8 mouse cellular contexts compared by ENCODE assay signal in the genomic region with DNA sequence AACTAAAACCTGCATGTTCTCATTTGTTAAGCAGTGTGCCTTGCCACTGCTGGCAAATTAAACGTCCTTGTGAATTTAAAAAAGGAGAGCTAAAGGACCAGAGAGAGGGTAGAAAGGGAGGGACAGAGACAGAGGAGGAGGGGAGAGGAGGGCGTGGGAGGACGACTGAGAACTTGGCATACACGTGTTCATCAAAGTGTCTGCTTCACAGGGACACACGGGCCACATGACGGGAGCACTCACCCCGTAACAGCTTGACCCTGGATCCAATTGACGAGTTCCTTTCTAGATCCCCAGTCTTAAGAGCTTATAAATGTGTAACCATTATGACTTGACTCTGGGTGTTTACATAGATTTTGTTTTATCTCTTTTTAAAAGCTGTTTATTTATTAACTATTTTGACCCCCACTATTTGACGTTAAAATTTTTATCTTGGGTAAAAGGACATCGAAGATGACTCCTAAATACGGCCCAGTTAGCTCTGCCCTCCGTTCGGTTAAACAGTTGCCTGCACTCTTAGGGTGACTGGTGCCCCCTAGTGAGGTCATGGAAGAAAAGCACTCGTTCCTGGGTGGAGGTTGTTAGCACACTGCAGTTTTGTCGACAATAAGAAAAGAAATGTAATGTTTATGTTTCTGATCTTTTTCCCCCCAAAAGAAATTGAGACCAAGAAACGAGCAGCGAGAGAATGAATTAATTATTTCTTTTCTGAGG.
DNase-seq lines count a peak whose midpoint lies in the region; ATAC-seq lines count a peak whose summit lies in the region.

No protein-coding gene starts in this region.

- intact Hi-C loops in gastrocnemius, postnatal 14 days (cut with DNase I; ENCODE audit: low total_unique reads) = loop anchor here (5.0 to 10.0 kb wide), 3 partner anchors 73 to 370 kb away; no protein-coding TSS in a partner anchor

- 36% methylated on average over 17 of the region's 17 CpGs for WGBS in embryonic facial prominence, embryonic 14.5 days
- WGBS in kidney, embryonic 15.5 days = 32% methylated on average over 17 of the region's 17 CpGs
- WGBS in midbrain, embryonic 11.5 days = 33% methylated on average over 17 of the region's 17 CpGs

- peaks cover 31% of the 10 kb centered on the region for H3K36me3 ChIP-seq in embryonic facial prominence, embryonic 14.5 days (ENCODE audit: control insufficient read depth, insufficient read depth, low read length)
- peaks cover 71% of the 10 kb centered on the region for H3K36me3 ChIP-seq in kidney, embryonic 15.5 days
- no peaks in the 10 kb centered on the region; the same call in 1 of the 2 replicates for H3K36me3 ChIP-seq in midbrain, embryonic 11.5 days (ENCODE audit: control insufficient read depth, insufficient read depth, low read length)

- peak; percentile 65; the same call in 1 of the 2 replicates for ATAC-seq in embryonic facial prominence, embryonic 14.5 days (ENCODE audit: low read depth)
- 0 out of 2 replicates have a peak, but pooled peaks have one; percentile 69 for ATAC-seq in kidney, embryonic 15.5 days (replicated peaks; ENCODE audit: low FRiP score)
- peak; percentile 81; the same call in 1 of the 2 replicates for ATAC-seq in midbrain, embryonic 11.5 days (ENCODE audit: low FRiP score)

- H3K4me2 ChIP-seq in embryonic facial prominence, embryonic 14.5 days (ENCODE audit: low read depth, low read length) = no peak overlapping the region
- no peak overlapping the region for H3K4me2 ChIP-seq in kidney, embryonic 15.5 days
- no peak overlapping the region for H3K4me2 ChIP-seq in midbrain, embryonic 11.5 days

- no peak overlapping the region for H3K4me3 ChIP-seq in embryonic facial prominence, embryonic 14.5 days (ENCODE audit: low read depth, low read length)
- H3K4me3 ChIP-seq in kidney, embryonic 15.5 days (replicated peaks) = no peak overlapping the region
- H3K4me3 ChIP-seq in midbrain, embryonic 11.5 days (ENCODE audit: low read depth, low read length) = no peak overlapping the region

- H3K27ac ChIP-seq in embryonic facial prominence, embryonic 14.5 days (replicated peaks; ENCODE audit: low read depth, low read length) = no peak overlapping the region
- no peak overlapping the region for H3K27ac ChIP-seq in kidney, embryonic 15.5 days
- no peak overlapping the region for H3K27ac ChIP-seq in midbrain, embryonic 11.5 days (ENCODE audit: low read depth, low read length)

- peak; percentile 47 for DNase-seq in gastrocnemius, postnatal 14 days
- no peak for DNase-seq in gastrocnemius, postnatal 10 days
- DNase-seq in B cell, adult 2 months = peak; percentile 64 to 69
- DNase-seq in adrenal gland, postnatal 36 days = peak; percentile 57 to 69
- peak; percentile 72 for DNase-seq in embryonic facial prominence, embryonic 14.5 days (ENCODE audit: low spot score)
- no peak for DNase-seq in midbrain, embryonic 11.5 days (ENCODE audit: low spot score, missing footprints)
- peak; percentile 65 for DNase-seq in thymus, postnatal 4 days

- no peaks in the 10 kb centered on the region for H3K9me3 ChIP-seq in embryonic facial prominence, embryonic 14.5 days (ENCODE audit: control insufficient read depth, low read length)
- no peaks in the 10 kb centered on the region for H3K9me3 ChIP-seq in kidney, embryonic 15.5 days (replicated peaks)
- H3K9me3 ChIP-seq in midbrain, embryonic 11.5 days (ENCODE audit: control insufficient read depth, low read length) = no peaks in the 10 kb centered on the region

- no peaks in the 10 kb centered on the region for H3K27me3 ChIP-seq in embryonic facial prominence, embryonic 14.5 days (replicated peaks; ENCODE audit: control insufficient read depth, insufficient read depth, low read length)
- no peaks in the 10 kb centered on the region for H3K27me3 ChIP-seq in kidney, embryonic 15.5 days
- no peaks in the 10 kb centered on the region for H3K27me3 ChIP-seq in midbrain, embryonic 11.5 days (ENCODE audit: control insufficient read depth, insufficient read depth, low read length)

- no peak overlapping the region for H3K9ac ChIP-seq in embryonic facial prominence, embryonic 14.5 days (ENCODE audit: low read depth, low read length)
- H3K9ac ChIP-seq in kidney, embryonic 15.5 days = no peak overlapping the region
- H3K9ac ChIP-seq in midbrain, embryonic 11.5 days (ENCODE audit: low read length) = no peak overlapping the region

- no peaks in the 10 kb centered on the region for H3K4me1 ChIP-seq in embryonic facial prominence, embryonic 14.5 days (ENCODE audit: control insufficient read depth, insufficient read depth, low read length)
- H3K4me1 ChIP-seq in kidney, embryonic 15.5 days = 0 out of 2 replicates have a peak, but pooled peaks cover 12% of the 10 kb centered on the region
- no peaks in the 10 kb centered on the region; the same call in 1 of the 2 replicates for H3K4me1 ChIP-seq in midbrain, embryonic 11.5 days (ENCODE audit: control insufficient read depth, insufficient read depth, low read length)

Comparison
In these comparisons a context has a peak if more than half of its experiments do, and no peak if none do; other contexts are left out.
1. DNase-seq: peak in gastrocnemius, postnatal 14 days (single experiment), B cell, adult 2 months (2 of 2), adrenal gland, postnatal 36 days (2 of 2), embryonic facial prominence, embryonic 14.5 days (single experiment) and thymus, postnatal 4 days (single experiment); none in gastrocnemius, postnatal 10 days (single experiment) and midbrain, embryonic 11.5 days (single experiment).
2. Peak in every context shown above with its lines, with median percentiles within 50 percentile points of each other: ATAC-seq.